Mouse (Mus musculus): Measurements from ENCODE around the gene Fam102a. TPM values are rescaled to one million over a fixed set of nuclear protein-coding genes. Genes with fewer than 3 reads are reported as not detected.
A peak's percentile ranks its signal among the peaks of the same experiment; 100 is the strongest.

Gene Fam102a
- polyA plus RNA-seq, 1 experiment from 2014 or later = 10.2 TPM

DNA sequence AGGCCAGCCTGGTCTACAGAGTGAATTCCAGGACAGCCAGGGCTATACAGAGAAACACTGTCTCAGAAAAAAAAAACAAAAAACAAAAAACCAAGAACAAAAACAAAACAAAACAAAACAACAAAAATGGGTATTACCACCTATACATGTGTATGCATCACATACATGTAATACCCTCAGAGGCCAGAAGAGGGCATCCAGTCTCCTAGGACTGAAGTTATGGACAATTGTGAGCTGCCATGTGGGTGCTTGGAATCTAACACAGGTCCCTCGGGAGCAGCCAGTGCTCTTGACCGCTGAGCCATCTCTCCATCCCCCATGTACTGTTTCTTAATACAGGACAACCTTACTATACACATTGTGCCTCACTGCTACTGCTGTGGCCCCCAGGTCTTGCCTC is 29.6 kb upstream of the Fam102a start:
- ATAC-seq (replicated peaks; ENCODE audit: insufficient number of reproducible peaks, low FRiP score, low TSS enrichment, low read depth) (no peak), DNase-seq (ENCODE audit: low spot score) (no peak)
- no peak overlapping the region for H3K4me2 ChIP-seq (ENCODE audit: low read depth, low read length)
- 0 out of 2 replicates have a peak, but pooled peaks cover 2% of the 10 kb centered on the region for H3K4me1 ChIP-seq (ENCODE audit: control insufficient read depth, insufficient read depth, low read length)
- H3K27me3 ChIP-seq (ENCODE audit: control insufficient read depth, insufficient read depth, low read length) = no peaks in the 10 kb centered on the region
- H3K4me3 ChIP-seq (ENCODE audit: low read depth, low read length) = no peak overlapping the region
- 98% methylated on average over 2 of the region's 2 CpGs for WGBS
- H3K36me3 ChIP-seq (replicated peaks; ENCODE audit: control insufficient read depth, insufficient read depth, low read depth, low read length) = no peaks in the 10 kb centered on the region
- no peak overlapping the region for H3K9ac ChIP-seq (replicated peaks; ENCODE audit: low read length)
- no peaks in the 10 kb centered on the region for H3K9me3 ChIP-seq (replicated peaks; ENCODE audit: control insufficient read depth, low read length)
- H3K27ac ChIP-seq (replicated peaks; ENCODE audit: low read depth, low read length) = no peak overlapping the region

DNA sequence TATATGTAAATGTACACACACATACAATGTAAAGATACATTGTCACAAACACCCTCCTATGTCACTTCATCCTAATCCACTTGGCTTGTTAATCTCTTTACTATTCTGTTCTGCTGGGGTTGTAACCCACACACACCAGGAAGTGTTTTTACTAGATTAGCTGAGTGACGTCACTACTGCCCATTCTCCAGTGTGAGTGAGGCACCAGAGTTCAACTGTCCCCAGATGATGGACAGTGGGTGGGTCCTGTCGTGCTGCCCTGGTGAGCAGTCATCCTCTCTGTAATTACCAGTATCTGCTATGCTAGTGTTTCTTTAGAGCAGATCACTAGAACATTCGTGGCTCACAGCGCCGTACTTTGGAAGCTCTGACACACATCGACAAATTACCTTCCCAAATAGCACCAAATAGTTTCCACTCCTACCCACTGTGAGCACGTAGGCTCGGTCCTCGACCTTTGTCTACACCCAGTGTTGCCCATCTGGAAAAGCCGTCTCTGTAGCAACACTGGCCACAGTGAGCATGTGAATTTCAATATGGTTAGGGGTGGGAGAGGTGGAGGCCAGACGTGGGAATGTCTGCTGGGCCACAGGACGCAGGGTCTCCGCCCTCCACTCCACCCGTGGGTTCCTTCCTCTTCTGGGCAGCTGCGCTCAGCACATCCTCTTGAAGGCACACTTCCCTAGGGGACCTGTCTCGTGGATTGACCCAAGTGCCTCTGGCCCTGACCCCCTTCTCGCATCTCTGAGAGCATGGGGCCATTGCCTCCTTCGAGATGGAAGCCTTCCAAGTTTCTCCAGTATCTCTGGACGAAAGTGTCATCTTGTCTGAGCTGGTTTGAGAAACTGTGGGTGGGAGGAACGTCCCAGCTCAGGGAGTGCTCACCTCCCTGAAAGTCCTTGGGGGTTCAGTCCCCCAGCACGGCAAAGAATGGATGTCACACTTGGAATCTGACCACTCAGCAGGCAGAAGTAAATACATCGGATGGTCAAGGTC is 28.2 kb upstream of the Fam102a start:
- no peaks in the 10 kb centered on the region for H3K9me3 ChIP-seq (replicated peaks; ENCODE audit: control insufficient read depth, low read length)
- no peak overlapping the region for H3K27ac ChIP-seq (replicated peaks; ENCODE audit: low read depth, low read length)
- H3K4me3 ChIP-seq (ENCODE audit: low read depth, low read length) = no peak overlapping the region
- no peak overlapping the region for H3K9ac ChIP-seq (replicated peaks; ENCODE audit: low read length)
- H3K36me3 ChIP-seq (replicated peaks; ENCODE audit: control insufficient read depth, insufficient read depth, low read depth, low read length) = no peaks in the 10 kb centered on the region
- 68% methylated on average over 22 of the region's 22 CpGs for WGBS
- 0 out of 2 replicates have a peak, but pooled peaks cover 2% of the 10 kb centered on the region for H3K4me1 ChIP-seq (ENCODE audit: control insufficient read depth, insufficient read depth, low read length)
- no peak for ATAC-seq (replicated peaks; ENCODE audit: insufficient number of reproducible peaks, low FRiP score, low TSS enrichment, low read depth)
- DNase-seq (ENCODE audit: low spot score) = no peak
- H3K27me3 ChIP-seq (ENCODE audit: control insufficient read depth, insufficient read depth, low read length) = no peaks in the 10 kb centered on the region
- no peak overlapping the region for H3K4me2 ChIP-seq (ENCODE audit: low read depth, low read length)

GRCm38 (mm10) chr2:32507906-32508305 is 27.2 kb upstream of the Fam102a start:
- no peaks in the 10 kb centered on the region for H3K36me3 ChIP-seq (replicated peaks; ENCODE audit: control insufficient read depth, insufficient read depth, low read depth, low read length)
- no peak overlapping the region for H3K4me3 ChIP-seq (ENCODE audit: low read depth, low read length)
- no peak overlapping the region for H3K4me2 ChIP-seq (ENCODE audit: low read depth, low read length)
- H3K27ac ChIP-seq (replicated peaks; ENCODE audit: low read depth, low read length) = no peak overlapping the region
- DNase-seq (ENCODE audit: low spot score) (no peak), ATAC-seq (replicated peaks; ENCODE audit: insufficient number of reproducible peaks, low FRiP score, low TSS enrichment, low read depth) (no peak)
- H3K9me3 ChIP-seq (replicated peaks; ENCODE audit: control insufficient read depth, low read length) = no peaks in the 10 kb centered on the region
- H3K4me1 ChIP-seq (ENCODE audit: control insufficient read depth, insufficient read depth, low read length) = 0 out of 2 replicates have a peak, but pooled peaks cover 2% of the 10 kb centered on the region
- 71% methylated on average over 9 of the region's 9 CpGs for WGBS
- no peaks in the 10 kb centered on the region for H3K27me3 ChIP-seq (ENCODE audit: control insufficient read depth, insufficient read depth, low read length)
- H3K9ac ChIP-seq (replicated peaks; ENCODE audit: low read length) = no peak overlapping the region

- no peak overlapping the region for H3K9ac ChIP-seq (replicated peaks; ENCODE audit: low read length)
- no peak overlapping the region for H3K4me2 ChIP-seq (ENCODE audit: low read depth, low read length)
- no peaks in the 10 kb centered on the region for H3K36me3 ChIP-seq (replicated peaks; ENCODE audit: control insufficient read depth, insufficient read depth, low read depth, low read length)
- peak overlapping the region; percentile 28; the same call in 1 of the 2 replicates for H3K27ac ChIP-seq (replicated peaks; ENCODE audit: low read depth, low read length)
- no peak overlapping the region for H3K4me3 ChIP-seq (ENCODE audit: low read depth, low read length)
- ATAC-seq (replicated peaks; ENCODE audit: insufficient number of reproducible peaks, low FRiP score, low TSS enrichment, low read depth) (no peak), DNase-seq (ENCODE audit: low spot score) (peak; percentile 74)
- H3K9me3 ChIP-seq (replicated peaks; ENCODE audit: control insufficient read depth, low read length) = no peaks in the 10 kb centered on the region
- H3K4me1 ChIP-seq (ENCODE audit: control insufficient read depth, insufficient read depth, low read length) = 0 out of 2 replicates have a peak, but pooled peaks cover 2% of the 10 kb centered on the region
- no peaks in the 10 kb centered on the region for H3K27me3 ChIP-seq (ENCODE audit: control insufficient read depth, insufficient read depth, low read length)
- WGBS = 14% methylated on average over 4 of the region's 4 CpGs
These were observed 25.8 kb upstream of the Fam102a start for GRCm38 (mm10) chr2:32509287-32509686.

GRCm38 (mm10) chr2:32509896-32510295 is 25.2 kb upstream of the Fam102a start:
- no peak for ATAC-seq (replicated peaks; ENCODE audit: insufficient number of reproducible peaks, low FRiP score, low TSS enrichment, low read depth)
- Histone ChIP-seq H3K4me1 (ENCODE audit: control insufficient read depth, insufficient read depth, low read length) (0 out of 2 replicates have a peak, but pooled peaks cover 2% of the 10 kb centered on the region), H3K36me3 (replicated peaks; ENCODE audit: control insufficient read depth, insufficient read depth, low read depth, low read length) (no peaks in the 10 kb centered on the region), H3K4me2 (ENCODE audit: low read depth, low read length) (no peak overlapping the region), H3K4me3 (ENCODE audit: low read depth, low read length) (no peak overlapping the region), H3K9me3 (replicated peaks; ENCODE audit: control insufficient read depth, low read length) (no peaks in the 10 kb centered on the region), H3K9ac (replicated peaks; ENCODE audit: low read length) (peak overlapping the region; percentile 29; the same call in 1 of the 2 replicates), H3K27ac (replicated peaks; ENCODE audit: low read depth, low read length) (peak overlapping the region; percentile 48; the same call in 1 of the 2 replicates), H3K27me3 (ENCODE audit: control insufficient read depth, insufficient read depth, low read length) (no peaks in the 10 kb centered on the region)
- 29% methylated on average over 8 of the region's 8 CpGs for WGBS
- peak; percentile 47 for DNase-seq (ENCODE audit: low spot score)

- Histone ChIP-seq H3K9me3 (replicated peaks; ENCODE audit: control insufficient read depth, low read length) (no peaks in the 10 kb centered on the region), H3K27me3 (ENCODE audit: control insufficient read depth, insufficient read depth, low read length) (no peaks in the 10 kb centered on the region), H3K27ac (replicated peaks; ENCODE audit: low read depth, low read length) (no peak overlapping the region), H3K4me2 (ENCODE audit: low read depth, low read length) (no peak overlapping the region), H3K36me3 (replicated peaks; ENCODE audit: control insufficient read depth, insufficient read depth, low read depth, low read length) (no peaks in the 10 kb centered on the region), H3K4me1 (ENCODE audit: control insufficient read depth, insufficient read depth, low read length) (0 out of 2 replicates have a peak, but pooled peaks cover 2% of the 10 kb centered on the region), H3K4me3 (ENCODE audit: low read depth, low read length) (no peak overlapping the region), H3K9ac (replicated peaks; ENCODE audit: low read length) (no peak overlapping the region)
- no peak for ATAC-seq (replicated peaks; ENCODE audit: insufficient number of reproducible peaks, low FRiP score, low TSS enrichment, low read depth)
- 86% methylated on average over 7 of the region's 7 CpGs for WGBS
- no peak for DNase-seq (ENCODE audit: low spot score)
These were observed 22.5 kb upstream of the Fam102a start for GRCm38 (mm10) chr2:32512592-32512991.

DNA sequence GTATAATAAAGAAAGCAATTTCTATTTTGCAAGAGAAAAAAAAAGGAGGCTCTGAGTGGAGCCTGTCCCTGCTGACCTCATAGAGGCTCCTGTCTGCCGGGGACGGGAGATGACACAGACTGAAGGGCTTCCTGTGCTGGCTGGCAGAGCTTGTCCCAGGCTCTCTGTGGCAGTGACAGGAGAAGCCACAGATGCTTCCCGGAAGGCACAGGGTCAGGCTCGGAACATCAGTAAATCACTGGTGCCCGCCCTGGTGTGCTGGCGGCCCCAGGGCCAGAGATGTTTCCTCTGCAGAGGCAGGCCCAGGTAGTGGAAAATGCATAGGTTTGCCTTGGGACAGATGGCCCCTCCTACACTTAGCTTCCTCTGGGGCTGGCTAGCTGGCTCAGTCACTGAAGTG is 20.8 kb upstream of the Fam102a start:
- Histone ChIP-seq H3K9me3 (replicated peaks; ENCODE audit: control insufficient read depth, low read length) (no peaks in the 10 kb centered on the region), H3K4me3 (ENCODE audit: low read depth, low read length) (no peak overlapping the region), H3K4me2 (ENCODE audit: low read depth, low read length) (no peak overlapping the region), H3K27ac (replicated peaks; ENCODE audit: low read depth, low read length) (no peak overlapping the region), H3K9ac (replicated peaks; ENCODE audit: low read length) (0 out of 2 replicates have a peak overlapping the region, but pooled peaks have one; percentile 25), H3K4me1 (ENCODE audit: control insufficient read depth, insufficient read depth, low read length) (no peaks in the 10 kb centered on the region), H3K27me3 (ENCODE audit: control insufficient read depth, insufficient read depth, low read length) (no peaks in the 10 kb centered on the region), H3K36me3 (replicated peaks; ENCODE audit: control insufficient read depth, insufficient read depth, low read depth, low read length) (no peaks in the 10 kb centered on the region)
- ATAC-seq (replicated peaks; ENCODE audit: insufficient number of reproducible peaks, low FRiP score, low TSS enrichment, low read depth) (no peak), DNase-seq (ENCODE audit: low spot score) (no peak)
- 31% methylated on average over 6 of the region's 6 CpGs for WGBS
